Mouse (Mus musculus) G1E (cell line): Measurements from ENCODE around the gene Hacd4. TPM values are rescaled to one million over a fixed set of nuclear protein-coding genes. Genes with fewer than 3 reads are reported as not detected.
"Not testable (repeated sequence)": the region's sequence is repeated elsewhere in the genome, so short reads cannot be mapped to it uniquely, and the experiment has no call there.

Source experiments
- ATAC-seq: 2 replicates; pipeline ENCODE4 v1.8.0; 2016; ENCODE audit warnings: mild to moderate bottlenecking; ENCODE audit not compliant: insufficient number of reproducible peaks, poor library complexity, low FRiP score, severe bottlenecking; ENCODE audit errors: extremely low read depth
- DNase-seq: peaks from one replicate; pipeline ENCODE4 v3.0.0; 2012; ENCODE audit warnings: low spot score
- H3K27me3 ChIP-seq: 2 replicates; pipeline ENCODE4 v1.6.1; 2012; ENCODE audit warnings: mild to moderate bottlenecking, low read length, inconsistent platforms; ENCODE audit not compliant: insufficient read depth
- H3K36me3 ChIP-seq: replicated peaks from 2 replicates; pipeline ENCODE3; 2012; ENCODE audit warnings: mild to moderate bottlenecking, inconsistent platforms
- H3K4me1 ChIP-seq: 2 replicates; pipeline ENCODE4 v1.6.1; 2012; ENCODE audit warnings: low read depth, low read length, inconsistent platforms, mixed read lengths; ENCODE audit not compliant: insufficient read depth
- H3K4me3 ChIP-seq: 2 replicates; pipeline ENCODE4 v1.5.1; 2012; ENCODE audit warnings: low read depth, mild to moderate bottlenecking, inconsistent platforms, low read length, moderate library complexity, mixed read lengths
- H3K9me3 ChIP-seq: replicated peaks from 2 replicates; pipeline ENCODE4 v1.6.1; 2012; ENCODE audit warnings: inconsistent platforms
- CTCF ChIP-seq: IDR thresholded peaks from 2 replicates; pipeline ENCODE4 v1.5.1; 2012; ENCODE audit warnings: low read depth, low read length, inconsistent platforms, mixed read lengths
- GATA1 ChIP-seq: IDR thresholded peaks from 2 replicates; pipeline ENCODE4 v1.6.1; 2012; ENCODE audit warnings: borderline replicate concordance, low read length, inconsistent platforms, mixed read lengths
- GATA2 ChIP-seq: IDR thresholded peaks from 2 replicates; pipeline ENCODE4 v1.6.1; 2012; ENCODE audit warnings: low read depth, low read length, inconsistent platforms, borderline replicate concordance
- POLR2AphosphoS5 ChIP-seq: IDR thresholded peaks from 2 replicates; pipeline ENCODE4 v1.6.1; 2012; ENCODE audit warnings: low read depth, low read length, inconsistent platforms; ENCODE audit not compliant: insufficient replicate concordance
- TAL1 ChIP-seq: conservative IDR thresholded peaks from 2 replicates; pipeline ENCODE4 v1.6.1; 2012; ENCODE audit warnings: low read depth, low read length, inconsistent platforms, mixed read lengths
- polyA plus RNA-seq: library from polyadenylated mRNA; stranded (reverse); fragments of >175 nt; gene quantifications from 2 replicates; pipeline ENCODE4 v1.2.3, GENCODE M21; 2012
- total RNA-seq, 2 experiments: library from RNA; stranded (forward) in 1 of 2; stranded (reverse) in 1 of 2; fragments of 200-1000 nt in 1 of 2; fragments of >200 nt in 1 of 2; fragmentation: Nextera tagmentation in 1 of 2; gene quantifications; 2 replicates each; pipeline ENCODE4 v1.2.3; 2014 to 2017

Hacd4 gene
- total and polyA plus RNA-seq, 3 experiments: 0.76 TPM; not detected in 2

DNA sequence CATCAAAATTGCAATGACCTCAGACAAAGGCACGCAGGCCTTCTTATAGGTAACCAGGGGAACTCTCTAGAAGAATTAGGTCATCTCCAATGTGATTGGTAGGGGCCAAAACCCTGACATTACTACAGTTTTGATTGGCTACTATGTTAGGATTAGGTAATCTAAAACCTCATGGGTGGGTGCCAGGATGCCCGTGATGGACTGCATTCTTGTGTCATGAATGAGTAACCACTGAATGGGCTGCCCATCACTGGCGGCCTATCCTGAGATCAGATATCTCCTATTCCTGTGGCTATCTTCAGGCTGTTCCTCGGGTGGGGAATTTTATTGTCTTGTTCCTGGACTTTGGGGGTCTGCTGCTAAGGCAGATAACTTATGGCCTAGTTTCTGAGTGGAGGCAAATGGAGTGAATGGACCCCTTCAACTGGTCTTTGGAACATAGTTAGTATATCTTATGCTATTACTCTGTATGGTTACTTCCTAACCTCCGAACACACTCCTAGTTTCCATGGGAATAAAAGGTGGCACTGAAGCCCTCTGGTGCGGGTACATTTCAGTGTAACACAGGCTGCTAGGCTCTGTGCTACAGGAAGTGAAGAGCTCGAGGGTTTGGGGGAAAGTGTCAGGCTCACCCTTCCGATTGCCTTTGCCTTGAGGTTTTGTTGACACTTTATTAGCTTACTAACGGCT, 38.3 kb downstream of the Hacd4 start:
- no peak for DNase-seq
- no peak overlapping the region for H3K4me3 ChIP-seq
- H3K27me3 ChIP-seq: no peaks in the 10 kb centered on the region
- peaks cover 23% of the 10 kb centered on the region for H3K36me3 ChIP-seq
- no peak for ATAC-seq
- H3K4me1 ChIP-seq: no peaks in the 10 kb centered on the region
- TF ChIP-seq GATA2 (no peak), GATA1 (no peak), POLR2AphosphoS5 (no peak), TAL1 (no peak), CTCF (no peak)
- no peaks in the 10 kb centered on the region for H3K9me3 ChIP-seq

DNA sequence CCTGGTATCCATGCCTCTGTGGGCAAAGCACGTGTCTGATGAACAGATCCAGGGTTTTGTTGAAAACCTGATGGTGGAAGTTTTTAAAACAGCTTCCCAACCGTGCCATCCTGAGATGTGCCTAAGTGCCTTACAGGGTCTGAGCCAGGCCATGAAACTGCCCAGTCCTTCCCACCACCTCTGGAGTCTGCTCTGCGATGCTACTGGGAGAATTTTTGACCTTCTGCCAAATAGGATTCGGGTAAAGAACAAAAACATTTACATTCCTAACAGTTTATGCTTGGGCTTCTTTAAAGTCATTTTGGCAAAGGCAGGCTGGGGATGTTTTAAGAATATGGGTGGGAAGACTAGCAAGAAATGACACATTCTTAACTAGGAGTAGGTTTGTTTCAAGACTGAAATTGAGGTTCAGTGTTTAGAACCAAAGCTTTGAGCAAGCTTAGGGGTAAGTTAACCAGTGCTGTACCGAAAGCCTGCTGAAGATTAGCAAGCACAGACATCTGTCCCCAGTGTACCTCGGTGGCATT, 41.7 kb downstream of the Hacd4 start:
- no peak for ATAC-seq
- Histone ChIP-seq H3K36me3 (peaks cover 41% of the 10 kb centered on the region), H3K27me3 (no peaks in the 10 kb centered on the region), H3K9me3 (no peaks in the 10 kb centered on the region), H3K4me3 (no peak overlapping the region), H3K4me1 (no peaks in the 10 kb centered on the region)
- no peak for DNase-seq
- TF ChIP-seq GATA1: no peak

DNA sequence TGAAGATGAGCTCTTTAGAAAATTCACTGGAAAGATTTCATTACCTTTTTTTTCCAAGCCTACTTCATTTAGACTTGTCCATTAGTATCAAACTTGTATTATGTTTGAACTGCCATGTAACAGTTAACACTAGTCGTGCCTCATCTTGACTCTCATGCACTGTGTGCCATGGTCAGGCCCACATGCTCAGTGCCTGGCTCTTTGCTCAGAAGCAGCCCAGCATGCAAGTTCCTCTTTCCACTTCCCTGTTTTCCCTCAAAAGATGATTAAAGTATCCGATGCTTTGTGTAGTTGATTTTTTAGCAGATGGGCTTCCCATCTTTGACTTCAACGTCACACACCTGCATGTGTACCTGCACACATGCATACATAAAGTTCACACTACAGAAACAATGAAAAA, 43.0 kb downstream of the Hacd4 start:
- no peaks in the 10 kb centered on the region for H3K9me3 ChIP-seq
- TF ChIP-seq GATA2 (no peak), POLR2AphosphoS5 (no peak), GATA1 (no peak), TAL1 (no peak), CTCF (no peak)
- no peak overlapping the region for H3K4me3 ChIP-seq
- DNase-seq: no peak
- H3K36me3 ChIP-seq: peaks cover 38% of the 10 kb centered on the region
- ATAC-seq: no peak
- no peaks in the 10 kb centered on the region for H3K4me1 ChIP-seq
- no peaks in the 10 kb centered on the region for H3K27me3 ChIP-seq

DNA sequence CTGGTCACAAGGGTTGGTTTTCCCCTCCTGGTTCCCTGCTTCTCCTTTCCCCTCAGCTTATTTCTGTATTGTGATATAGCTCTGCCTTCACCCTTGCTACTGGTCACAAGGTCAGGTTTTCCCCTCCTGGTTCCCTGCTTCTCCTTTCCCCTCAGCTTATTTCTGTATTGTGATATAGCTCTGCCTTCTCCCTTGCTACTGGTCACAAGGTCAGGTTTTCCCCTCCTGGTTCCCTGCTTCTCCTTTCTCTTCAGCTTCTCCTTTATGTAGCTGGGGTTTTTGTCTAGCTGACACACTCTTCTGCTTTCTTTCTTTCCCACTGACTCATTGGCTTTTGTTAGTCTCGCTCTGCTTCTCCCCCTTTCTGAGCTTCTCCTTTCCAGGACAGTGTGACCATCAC, 48.1 kb downstream of the Hacd4 start:
- DNase-seq, H3K4me3 ChIP-seq, ATAC-seq, H3K9me3 ChIP-seq, H3K4me1 ChIP-seq, H3K27me3 ChIP-seq: not testable (repeated sequence)
- peaks cover 31% of the 10 kb centered on the region for H3K36me3 ChIP-seq

DNA sequence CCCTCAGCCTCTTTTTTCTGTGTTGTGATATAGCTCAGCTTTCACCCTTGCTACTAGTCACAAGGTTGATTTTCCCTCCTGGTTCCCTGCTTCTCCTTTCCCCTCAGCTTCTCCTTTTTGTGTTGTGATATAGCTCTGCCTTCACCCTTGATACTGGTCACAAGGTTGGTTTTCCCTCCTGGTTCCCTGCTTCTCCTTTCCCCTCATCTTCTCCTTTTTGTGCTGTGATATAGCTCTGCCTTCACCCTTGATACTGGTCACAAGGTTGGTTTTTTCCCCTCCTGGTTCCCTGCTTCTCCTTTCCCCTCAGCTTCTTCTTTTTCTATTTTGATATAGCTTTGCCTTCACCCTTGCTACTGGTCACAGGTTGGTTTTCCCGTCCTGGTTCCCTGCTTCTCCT, 48.7 kb downstream of the Hacd4 start:
- Histone ChIP-seq H3K4me3 (no peak overlapping the region), H3K36me3 (peaks cover 31% of the 10 kb centered on the region), H3K27me3 (no peaks in the 10 kb centered on the region), H3K4me1 (no peaks in the 10 kb centered on the region), H3K9me3 (no peaks in the 10 kb centered on the region)
- DNase-seq: no peak
- ATAC-seq: no peak
- no peak for TF ChIP-seq POLR2AphosphoS5
- TF ChIP-seq TAL1: no peak
- TF ChIP-seq GATA1: no peak
- no peak for TF ChIP-seq GATA2
- no peak for TF ChIP-seq CTCF

DNA sequence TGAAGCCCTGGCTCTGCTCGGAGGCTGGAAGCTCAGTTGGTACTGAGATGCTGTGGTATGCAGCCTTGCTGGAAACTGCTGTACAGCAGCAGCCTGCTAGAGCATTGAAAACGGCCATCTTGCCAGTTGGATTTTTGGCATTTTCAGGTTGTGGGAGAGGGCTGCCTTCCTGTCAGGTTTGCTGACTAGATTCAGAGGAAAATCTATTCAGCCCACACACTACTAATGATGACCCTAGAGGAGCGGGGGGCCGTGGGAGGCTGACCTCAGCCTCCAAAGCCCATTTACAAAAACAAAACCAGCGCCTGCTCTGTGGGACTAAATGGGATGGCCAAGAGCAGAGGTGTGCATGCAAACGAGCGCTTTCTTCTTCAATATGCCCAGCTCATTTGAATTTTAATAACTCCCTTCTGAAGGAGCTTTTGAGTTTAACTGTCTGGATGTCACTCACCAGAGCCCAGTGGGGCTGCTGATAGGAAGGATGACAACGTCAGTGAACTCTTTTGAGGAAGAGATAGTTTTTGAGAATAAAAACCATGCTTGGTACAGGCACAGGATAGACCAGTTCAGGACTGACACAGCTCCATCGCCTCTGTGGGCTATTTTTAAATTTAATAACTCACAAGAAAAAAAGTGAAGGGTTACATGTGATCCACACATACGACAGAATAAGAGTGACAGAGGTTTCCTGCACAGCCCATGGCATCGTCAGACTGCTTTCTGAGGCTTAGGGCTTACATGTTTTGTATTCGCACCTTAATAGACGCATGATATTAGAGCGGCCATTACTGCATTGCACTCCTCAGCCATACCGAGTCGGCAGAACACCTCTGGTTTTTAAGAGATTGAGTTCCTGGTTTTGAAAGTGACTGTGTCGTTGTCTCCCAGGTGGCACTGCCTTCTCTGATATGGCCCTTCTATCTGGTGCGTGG, 66.2 kb downstream of the Hacd4 start:
- no peak for ATAC-seq

More for the DNA sequence above, 66.2 kb downstream of the Hacd4 start:
- Histone ChIP-seq H3K36me3 (peaks cover 41% of the 10 kb centered on the region), H3K9me3 (no peaks in the 10 kb centered on the region), H3K27me3 (no peaks in the 10 kb centered on the region), H3K4me3 (no peak overlapping the region), H3K4me1 (no peaks in the 10 kb centered on the region)
- TF ChIP-seq GATA1 (no peak), CTCF (no peak), GATA2 (no peak), TAL1 (no peak), POLR2AphosphoS5 (no peak)
- DNase-seq: no peak
